Mouse (Mus musculus) cerebellum, postnatal 10 days (tissue): ENCODE data around the gene Smarcb1.
"Not testable (repeated sequence)": the region's sequence is repeated elsewhere in the genome, so short reads cannot be mapped to it uniquely, and the experiment has no call there.

ENCODE experiments used
- DNase-seq, 2 experiments: peaks; one replicate each; pipeline ENCODE4 v3.0.0; 2021; ENCODE audit warnings: mixed read lengths in 2 of 2

The Smarcb1 gene

DNA sequence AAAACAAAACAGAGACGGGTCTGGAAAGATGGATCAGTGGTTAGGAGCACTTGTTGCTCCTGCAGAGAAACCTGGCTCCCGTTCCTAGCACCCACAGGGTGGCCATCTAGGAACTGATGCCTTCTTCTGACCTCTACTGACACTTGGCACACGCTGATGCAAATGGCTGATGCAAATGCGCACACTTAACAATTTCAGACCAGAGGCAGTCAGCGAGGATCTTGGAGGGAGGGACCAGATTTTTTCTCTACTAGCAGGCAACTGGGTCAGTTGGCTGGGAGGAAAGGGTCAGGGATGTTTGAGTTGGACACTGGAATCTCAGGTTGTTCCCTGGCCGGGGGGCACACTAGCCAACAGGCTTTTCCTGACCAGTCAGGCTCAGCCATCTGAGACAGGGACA, 11.5 kb upstream of the Smarcb1 start, which contains the start of gene Chchd10:
TSS of gene Chchd10 (plus strand) at position 240 of the 400 bp plus-strand sequence.
- no peak for DNase-seq

DNA sequence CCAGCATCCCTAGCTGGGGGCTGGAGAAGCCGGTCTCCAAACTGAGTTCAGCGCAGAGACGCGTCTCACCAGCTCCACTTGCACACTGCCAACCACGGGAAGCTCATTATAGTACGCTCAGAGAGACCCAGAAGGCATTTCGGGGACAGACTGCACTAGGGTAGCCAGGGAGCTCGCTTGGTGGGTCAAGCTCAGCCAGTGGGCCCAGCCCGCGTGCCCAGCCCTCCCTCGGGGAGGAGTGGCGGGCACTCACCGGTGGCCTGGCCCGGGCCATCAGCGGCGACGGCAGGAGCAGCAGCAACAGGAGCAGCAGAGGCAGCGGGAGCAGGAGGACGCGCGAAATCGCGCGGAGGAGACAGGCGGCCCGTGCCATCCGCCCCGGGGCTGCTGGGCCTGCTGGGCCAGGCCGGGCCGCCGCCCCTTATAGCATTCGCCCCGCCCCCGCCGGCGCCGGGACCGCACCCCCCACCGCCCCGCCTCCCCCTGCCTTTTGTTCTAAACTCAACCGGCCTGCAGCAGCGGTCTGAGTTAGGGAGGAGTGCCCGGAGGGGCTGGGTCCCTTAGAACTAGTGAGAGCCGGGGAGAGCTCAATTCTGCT, 10.8 kb upstream of the Smarcb1 start:
- peak; percentile 41 to 45 for DNase-seq

DNA sequence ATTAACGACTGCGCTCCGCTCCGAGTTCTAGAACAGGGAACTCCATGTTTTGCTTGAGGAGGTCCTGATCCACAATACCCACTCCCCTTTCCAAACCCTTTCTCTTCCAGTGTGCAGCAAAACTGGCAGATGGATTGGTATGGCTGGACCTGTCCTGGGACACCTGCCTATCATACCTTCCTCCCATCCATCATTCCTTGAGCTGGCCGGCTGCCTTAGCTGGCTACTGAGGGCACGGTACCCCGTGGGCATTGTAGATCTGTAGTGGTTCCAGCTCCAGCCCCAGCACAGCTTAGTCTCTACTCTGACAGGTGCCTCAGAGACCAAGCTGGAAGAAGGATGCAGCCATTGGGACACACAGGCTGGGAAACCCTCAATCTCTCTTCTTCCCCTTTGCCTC, 9.9 kb upstream of the Smarcb1 start:
- DNase-seq: no peak

DNA sequence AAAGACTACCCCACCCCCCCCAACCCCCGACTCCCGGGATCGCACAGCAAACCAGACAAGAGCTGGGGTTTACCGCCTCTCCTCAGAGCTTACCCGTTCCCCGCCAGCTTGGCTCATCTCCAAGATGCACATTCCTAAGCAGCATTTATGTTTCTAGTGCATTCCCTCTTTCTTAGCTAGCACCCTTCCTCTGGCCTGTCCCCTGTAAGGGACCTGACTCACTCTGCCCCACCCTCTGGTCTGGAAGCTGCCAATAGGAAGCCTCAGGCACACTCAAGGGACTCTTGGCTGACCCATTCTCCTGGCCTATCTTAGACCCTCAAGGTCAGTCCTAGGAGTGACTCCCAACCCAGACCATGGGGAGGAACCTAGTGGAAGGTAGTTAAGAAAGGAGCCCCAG, 8.9 kb upstream of the Smarcb1 start:
- DNase-seq: peak in 1 of 2 experiments; percentile 41

DNA sequence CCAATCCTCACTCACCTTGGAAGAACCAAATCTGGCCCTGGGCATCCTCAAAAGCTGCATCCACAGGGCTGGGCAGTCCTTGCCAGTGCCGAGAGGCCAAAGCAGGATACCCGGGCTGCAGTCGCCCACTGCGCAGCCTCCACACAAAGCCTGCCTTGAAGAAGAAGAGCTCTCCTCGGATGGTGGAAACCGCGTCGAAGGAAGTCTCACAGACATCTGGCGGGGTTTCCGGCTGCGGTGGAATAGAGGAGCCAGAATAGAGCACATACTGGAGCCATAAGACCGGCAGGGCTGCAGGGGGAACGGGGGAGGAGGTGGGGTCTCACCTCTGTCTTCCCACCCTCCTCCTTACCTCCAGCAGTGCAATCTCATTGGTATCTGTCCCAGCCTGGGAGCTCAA, 5.0 kb upstream of the Smarcb1 start:
- DNase-seq: no peak

DNA sequence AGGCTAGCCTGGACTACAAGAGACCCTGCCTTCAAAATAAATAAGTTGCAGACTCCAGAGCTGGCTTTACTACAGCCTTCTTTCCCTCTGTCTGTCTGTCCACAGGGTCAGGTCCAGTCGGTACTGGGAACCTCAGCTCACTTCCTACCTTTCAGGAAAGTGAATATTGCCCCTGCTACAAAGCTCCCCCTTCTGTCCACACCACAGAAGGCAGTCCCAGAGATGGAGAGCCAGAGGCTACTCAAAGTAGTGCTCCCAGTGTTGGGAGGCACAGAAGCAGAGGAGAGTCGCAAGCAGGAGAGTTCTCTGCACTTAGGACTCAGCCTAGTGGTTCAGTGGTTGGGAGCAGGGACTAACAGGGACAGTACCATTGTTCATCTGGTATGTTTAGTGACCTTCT, 2.9 kb upstream of the Smarcb1 start:
- DNase-seq: no peak

DNA sequence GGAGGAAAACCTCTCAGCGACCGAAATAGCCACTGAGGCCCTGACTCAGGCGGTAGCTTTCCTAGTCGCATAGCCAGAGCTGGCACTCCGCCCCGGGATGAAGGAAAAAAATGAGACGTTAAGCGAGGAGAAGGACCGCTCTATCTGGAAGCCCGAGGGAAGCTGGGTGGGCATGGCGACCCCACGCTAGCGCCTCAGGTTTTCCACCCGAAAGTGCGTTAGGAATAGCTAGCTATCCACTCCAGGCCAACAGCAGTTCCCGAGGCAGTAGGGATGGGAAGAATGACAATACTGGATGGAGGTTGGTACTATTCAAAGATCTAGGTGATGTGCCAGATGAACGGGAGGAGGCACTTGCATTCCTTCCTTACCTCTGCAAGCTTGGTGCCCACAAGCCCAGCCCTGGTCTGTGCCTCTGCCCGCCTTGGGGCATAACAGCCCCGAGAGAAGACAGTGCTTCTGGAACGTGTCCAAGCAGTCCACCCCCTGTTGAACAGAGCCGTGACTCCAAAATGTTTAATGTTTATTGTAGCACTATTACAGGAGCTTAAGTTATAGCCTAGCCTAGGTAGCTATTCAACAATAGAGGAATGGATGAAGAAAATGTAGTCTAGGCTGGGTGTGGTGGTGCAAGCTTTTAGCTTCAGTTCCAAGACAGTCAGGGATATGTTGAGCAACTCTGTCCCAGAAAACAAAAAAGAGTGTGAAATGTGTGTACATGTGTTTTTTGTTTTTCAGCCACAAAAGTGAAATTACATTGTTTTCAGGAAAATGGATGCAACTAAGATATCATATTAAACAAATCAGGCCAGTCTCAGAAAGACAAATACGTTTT, 526 bp upstream of the Smarcb1 start:
- peak; percentile 67 to 74 for DNase-seq

DNA sequence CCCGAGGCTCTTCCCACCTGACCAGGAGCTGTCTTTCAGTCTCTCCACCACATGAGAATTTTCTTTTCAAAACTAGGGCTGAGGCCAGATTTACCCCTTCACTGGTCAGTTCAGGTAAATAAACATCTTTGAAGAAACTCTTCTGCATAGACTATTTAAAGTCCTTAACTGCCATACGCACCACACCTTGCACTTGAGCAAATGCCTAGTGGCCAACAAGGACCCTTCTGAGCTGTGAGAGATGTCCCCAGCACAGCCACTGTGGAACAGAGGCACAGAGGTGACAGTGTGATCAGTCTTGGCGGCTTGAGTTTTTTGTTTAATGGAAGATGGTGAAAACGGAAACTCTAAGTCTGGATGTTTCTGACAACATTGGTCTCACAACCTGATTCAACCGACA, 2.4 kb downstream of the Smarcb1 start:
- DNase-seq: no peak

DNA sequence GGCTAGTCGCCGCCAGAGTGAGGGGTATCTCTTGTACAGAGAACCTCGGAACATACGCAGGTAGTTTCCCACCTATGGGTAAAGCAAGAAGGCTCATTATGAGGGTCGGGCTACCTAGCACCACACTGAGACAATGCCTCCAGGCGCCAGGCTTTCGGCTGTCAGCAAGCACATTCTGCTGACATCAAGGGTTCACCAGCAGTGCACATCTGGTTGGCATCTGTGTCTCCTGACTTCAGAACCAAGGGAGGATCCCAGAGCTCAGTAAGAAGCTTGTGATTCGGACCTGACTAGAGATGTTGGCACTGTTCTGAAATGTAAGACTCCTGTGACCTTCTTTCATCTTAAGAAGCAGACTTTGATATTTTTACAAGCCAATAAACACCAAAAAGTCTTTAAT, 4.6 kb downstream of the Smarcb1 start:
- DNase-seq: no peak

DNA sequence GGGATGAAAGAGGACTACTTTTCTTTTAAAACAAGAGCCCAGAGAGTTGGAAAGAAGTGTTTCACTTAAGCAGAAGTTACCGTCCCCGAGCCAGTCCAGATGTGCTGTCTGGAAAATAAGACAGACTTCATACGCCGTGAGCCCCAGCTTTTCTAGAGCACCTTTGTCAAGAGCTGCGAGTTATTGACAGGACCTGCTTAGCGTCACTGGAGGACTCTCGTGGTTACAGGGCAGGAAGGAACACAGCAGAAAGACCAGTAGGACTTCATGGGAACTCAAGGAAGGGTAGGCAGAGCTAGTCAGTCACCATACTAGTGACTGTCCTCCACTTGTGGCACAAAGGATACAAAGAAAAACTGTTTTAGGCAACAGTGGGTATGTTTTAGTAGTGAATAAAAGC, 5.9 kb downstream of the Smarcb1 start:
- DNase-seq: no peak

DNA sequence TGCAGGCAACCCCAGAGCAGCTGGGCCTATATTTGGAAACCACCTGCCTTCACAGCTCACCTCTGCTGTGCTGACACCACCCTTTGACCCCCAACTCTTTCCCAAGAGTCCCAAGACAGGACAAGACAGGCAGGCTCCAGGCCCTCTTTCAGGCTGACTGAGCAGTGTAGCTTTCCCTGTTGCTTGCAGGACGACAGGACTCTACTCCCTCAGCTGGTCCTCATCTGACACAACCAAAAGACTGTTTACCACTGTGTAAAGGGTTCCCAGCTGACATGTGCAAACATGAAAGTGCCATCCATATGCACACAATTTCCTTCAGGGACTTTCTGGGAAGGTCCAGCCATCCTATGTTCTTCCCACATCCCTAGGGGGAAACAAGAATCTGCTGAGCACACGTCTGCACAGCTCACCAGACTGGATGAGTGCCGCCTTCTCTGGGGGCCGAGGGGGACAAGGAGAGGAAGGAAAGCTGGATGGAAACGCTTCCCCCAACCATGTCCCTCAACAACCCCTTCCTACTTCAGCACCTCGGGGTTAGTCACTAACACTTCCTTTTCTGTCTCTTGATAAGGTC, 8.3 kb downstream of the Smarcb1 start:
- no peak for DNase-seq

DNA sequence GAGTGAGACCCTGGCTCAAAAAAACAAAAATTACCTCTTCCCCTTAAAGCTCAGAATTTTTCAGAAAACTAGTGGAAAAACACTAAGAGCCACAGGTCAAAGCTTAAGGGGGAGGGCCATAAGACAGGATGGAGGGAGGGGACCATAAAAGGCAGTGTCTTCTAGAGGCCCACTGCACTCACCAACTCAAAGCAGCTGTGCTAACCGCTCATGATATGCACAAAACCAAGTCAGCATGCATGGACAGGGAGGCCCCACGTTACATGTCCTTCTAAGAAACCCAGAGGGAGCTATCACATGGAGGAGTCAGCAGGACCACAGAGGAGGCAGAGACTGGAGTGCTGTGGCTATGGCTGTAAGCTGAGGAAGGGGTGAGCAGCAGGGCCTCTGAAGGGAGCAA, 10.7 kb downstream of the Smarcb1 start:
- DNase-seq: no peak

DNA sequence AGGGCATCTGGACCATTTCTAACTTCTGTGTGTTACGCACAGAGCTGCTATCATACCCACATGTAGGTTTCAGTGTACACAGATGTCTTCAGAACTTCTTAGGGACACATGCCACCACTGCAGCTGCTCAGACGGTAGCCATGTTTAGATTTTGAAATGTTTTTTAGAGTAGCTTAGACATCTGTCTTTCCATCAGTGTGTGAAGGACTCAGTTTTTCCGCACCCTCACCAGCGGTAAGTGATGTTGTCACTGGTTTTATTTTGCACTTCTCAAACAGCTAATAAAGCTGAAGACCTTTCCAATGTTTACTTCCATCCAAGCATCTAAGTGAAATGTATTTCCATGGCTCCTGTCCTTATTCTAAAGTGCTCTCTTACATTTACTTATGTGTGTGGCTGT, 14.5 kb downstream of the Smarcb1 start:
- DNase-seq: no peak

DNA sequence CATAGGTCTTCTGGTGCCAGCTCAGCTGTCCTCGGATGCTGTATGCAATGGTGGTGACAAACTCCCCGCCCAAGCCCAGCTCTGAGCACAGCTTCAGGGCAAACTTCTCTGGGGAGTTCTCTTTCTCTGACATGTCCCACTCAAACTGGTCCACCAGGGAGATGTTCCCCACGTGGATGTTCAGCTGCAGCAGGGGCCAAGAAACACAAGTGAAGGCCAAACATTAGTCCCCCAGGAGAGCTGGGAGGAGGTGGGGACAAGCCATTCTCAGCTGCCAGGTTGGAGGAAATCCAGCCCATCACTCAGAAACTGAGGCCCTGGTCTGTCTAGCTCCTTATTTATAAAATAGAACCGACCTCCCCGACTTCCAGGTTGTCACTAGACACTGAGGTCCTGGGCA, 17.0 kb downstream of the Smarcb1 start:
- no peak for DNase-seq

DNA sequence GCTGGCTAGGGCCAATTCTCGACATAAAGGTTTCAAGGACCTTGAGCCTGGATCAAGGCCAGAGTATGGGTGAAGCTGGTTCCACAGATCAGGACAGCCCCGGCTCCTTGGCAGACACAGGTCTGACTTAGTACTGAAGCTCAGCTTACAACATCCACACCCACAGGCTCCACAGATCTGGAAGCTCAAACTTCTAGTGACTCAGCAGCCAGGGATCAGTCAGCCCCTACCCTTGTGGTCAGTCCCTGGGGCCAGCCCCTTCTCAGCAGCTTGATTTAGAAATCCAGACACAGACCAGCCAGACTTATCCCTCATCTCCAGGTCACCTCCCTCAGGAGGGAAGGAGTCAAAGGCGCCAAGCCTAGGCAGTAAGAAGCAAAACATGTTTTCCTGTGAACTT, 22.6 kb downstream of the Smarcb1 start:
- DNase-seq: no peak

DNA sequence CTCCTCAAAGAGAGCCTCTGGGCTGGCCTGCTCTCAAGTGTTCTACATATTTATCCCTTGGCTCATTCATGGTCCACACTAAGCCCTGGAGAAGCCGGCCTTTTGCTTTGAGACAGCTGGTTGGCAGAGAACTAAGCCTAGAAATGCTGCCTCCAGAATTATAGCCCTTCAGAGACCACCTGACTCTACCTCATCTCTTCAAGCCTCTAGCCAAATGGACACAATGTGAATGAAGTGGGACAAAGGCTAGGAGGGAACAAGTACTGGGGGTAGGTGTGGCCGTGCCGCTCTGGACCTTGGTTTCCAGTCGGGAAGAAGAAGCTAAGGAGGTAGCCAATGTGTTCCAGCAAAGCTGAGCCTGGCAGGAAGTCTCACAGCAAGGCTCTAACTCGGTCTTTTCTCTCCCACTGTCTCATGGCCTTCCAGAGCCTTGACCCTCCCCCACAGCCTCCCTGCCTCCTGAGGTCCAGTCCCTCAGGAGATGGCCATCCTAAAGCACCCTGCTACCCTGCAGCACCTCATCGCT, 23.3 kb downstream of the Smarcb1 start:
- no peak for DNase-seq

DNA sequence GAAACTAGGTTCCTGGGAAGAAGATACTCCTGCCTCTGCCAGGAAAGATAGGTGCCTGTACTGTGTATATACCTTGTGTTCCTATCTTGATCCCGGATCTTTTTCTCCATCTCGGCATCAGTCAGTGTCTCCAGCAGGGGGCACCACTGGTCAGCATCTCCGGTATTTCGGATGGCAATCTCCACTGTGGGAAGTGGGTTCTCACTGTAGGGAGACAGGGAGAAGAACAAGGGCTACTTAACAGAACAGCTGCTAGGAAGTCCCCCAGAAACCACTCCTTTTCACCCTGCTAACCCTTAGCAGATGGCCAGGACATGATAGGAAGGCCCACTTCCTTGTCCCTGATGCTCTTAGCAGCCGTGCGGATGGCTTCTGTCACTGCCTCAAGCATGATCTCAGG, 24.0 kb downstream of the Smarcb1 start:
- peak; percentile 86 to 93 for DNase-seq

DNA sequence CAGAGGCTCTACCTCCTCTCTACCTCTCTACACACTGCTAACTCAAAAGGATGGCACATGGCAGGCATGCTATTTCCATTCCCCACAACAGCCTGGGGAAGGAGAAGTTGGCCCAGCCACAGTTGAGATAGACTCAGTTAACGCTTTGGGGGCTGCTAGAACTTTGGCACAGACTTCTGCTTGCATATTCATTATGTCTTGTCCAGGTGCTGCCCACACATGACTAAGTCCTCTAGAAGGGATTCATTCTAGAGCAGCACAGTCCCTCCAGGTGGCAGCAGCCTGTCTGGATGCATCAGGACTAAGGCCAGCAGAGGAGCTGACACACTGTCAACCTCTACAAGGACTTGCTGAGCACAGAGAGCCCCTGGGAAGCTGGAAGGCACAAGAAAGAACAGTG, 25.2 kb downstream of the Smarcb1 start:
- no peak for DNase-seq

DNA sequence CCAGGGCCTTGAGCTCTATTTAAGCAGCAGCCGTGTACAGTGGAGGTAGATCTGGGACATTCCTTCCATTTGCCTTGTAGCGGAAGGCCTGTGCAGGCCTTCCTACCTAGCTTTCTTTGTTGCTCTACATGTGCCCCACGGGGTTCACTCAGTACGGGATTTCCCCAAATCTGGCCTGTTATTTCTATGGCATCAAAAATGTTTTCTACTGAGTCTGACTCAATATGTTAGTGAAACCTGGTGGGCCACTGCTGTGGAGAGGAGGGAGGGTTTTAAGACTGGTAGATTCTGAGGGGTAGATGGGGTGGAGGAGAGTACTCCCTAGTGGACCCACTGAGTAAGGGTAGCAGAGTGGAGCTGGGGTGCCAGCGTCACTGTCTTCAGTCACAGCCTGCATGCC, 25.7 kb downstream of the Smarcb1 start:
- DNase-seq: no peak

DNA sequence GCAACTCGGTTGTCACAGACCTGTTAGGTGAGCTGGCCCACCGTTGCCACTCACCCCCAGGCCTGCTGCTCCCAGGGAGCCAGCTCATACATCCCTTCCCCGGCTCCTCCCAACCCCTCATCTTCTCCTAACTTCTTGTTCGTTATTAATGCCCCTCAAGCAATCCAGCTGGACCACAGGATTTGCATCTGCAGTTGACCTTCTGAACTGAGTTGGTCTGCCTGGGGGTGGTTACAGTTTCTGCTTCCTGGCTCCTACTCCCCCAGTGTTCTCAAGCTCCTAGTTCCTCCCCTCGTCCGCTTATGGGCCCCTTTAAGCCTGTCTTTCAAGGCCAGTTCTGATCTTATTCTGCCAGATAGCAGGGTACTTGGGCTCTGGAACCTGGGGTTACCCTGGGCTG, 26.8 kb downstream of the Smarcb1 start:
- no peak for DNase-seq

DNA sequence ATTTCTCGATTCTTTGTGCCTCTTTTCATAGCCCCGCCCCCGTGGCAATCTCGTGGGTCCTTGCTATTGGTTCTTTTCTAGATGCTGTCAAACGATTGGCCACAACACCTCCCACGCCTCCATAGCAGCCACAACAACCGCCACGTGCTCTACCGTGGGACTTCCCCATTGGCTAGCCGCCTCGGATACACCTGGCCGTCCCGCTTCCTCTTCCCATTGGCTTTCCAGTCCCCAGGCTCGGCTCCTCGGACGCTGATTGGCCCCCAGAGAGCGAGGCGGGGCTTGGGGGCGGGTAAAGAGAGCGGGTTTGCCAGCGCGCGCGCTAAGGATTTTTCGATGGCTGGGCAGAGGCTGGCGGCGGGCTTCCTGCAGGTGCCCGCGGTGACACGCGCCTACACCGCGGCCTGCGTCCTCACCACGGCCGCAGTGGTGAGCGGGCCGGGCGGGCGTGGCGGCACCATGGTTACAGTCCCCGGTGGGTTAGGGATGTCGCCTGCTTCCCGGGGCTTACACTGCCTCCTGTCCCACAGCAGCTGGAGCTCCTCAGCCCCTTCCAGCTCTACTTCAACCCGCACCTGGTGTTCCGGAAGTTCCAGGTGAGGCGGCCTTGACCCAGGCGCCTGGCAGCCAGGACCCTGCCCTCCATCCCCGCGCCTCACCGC, 28.2 kb downstream of the Smarcb1 start, which contains the start of gene Derl3:
TSS of gene Derl3 (plus strand) at position 325 of the 662 bp plus-strand sequence.
- peak; percentile 97 for DNase-seq

DNA sequence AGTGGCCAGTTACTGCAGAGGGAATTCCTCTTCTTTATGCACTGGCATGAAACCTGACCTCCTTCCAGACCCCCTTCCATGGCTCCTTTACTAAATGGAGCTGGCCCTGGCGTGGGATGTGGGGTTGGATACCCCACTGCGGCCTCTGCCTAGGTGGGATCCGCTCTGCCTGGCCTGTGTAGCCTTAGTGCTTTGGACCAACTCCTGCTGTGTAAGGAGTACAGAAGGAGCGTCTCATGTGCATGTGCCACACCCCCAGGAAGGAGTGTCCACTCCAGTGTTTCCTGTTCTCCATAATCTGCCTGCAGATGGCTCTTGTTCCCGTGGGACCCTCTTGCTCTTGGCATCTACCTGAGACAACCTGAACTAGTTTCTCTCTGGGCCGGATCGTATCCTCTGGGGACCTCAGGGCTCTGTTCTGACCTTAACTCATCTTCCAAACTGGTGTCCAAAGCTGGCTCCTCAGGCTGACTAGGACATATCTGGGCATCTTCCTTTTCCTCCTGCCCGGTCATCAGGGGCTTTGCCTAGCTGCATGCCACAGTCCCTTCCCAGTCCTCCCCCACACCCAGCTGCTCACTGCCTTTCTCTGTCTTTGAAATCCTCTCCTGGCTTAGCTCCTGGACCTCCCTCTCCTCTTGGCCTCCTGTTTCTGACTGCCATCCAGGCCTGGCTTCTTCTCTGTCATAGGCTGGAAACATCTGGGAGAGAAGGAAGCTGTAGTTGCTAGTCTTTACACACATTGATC, 31.8 kb downstream of the Smarcb1 start:
- DNase-seq: peak; percentile 66 to 68

DNA sequence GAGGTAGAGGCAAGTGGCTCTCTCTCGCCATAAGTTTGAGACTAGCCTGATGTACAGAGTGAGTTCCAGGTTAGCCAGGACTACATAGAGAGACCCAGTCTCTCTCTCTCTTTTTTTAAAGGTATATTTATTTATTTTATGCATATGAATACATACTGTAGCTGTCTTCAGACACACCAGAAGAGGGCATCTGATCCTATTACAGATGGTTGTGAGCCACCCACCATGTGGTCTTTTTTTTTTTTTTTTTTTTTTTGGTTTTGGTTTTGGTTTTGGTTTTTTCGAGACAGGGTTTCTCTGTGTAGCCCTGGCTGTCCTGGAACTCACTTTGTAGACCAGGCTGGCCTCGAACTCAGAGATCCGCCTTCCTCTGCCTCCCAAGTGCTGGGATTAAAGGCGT, 33.9 kb downstream of the Smarcb1 start:
- DNase-seq: not testable (repeated sequence)
